In genomic region chr2:119113121-119113925, GRCm38 (mm10) we compare ENCODE assay signal across 8 mouse cellular contexts. TPM values are rescaled to one million over a fixed set of nuclear protein-coding genes. Genes with fewer than 3 reads are reported as not detected.
DNase-seq lines count a peak whose midpoint lies in the region; ATAC-seq lines count a peak whose summit lies in the region.

No protein-coding gene starts in this region.

- H3K27ac ChIP-seq in heart, embryonic 13.5 days (replicated peaks), result peak overlapping the region; percentile 93
- no peak overlapping the region for H3K27ac ChIP-seq in forebrain, embryonic 14.5 days (ENCODE audit: low read depth, low read length)
- peak overlapping the region; percentile 92 for H3K27ac ChIP-seq in liver, embryonic 15.5 days (replicated peaks)

- DNase-seq in heart, postnatal 36 days, result no peak
- peak; percentile 51 for DNase-seq in ES-CJ7 (ENCODE audit: low read depth, low spot score)
- no peak for DNase-seq in forebrain, embryonic 14.5 days (ENCODE audit: low spot score)
- DNase-seq in retina, embryonic 14.5 days (ENCODE audit: low spot score), result no peak
- DNase-seq in ovary, postnatal 10 days (ENCODE audit: low spot score), result no peak
- no peak for DNase-seq in urinary bladder, postnatal 25 days (ENCODE audit: low spot score)

- peaks cover 17% of the 10 kb centered on the region for H3K4me1 ChIP-seq in heart, embryonic 13.5 days
- H3K4me1 ChIP-seq in forebrain, embryonic 14.5 days (ENCODE audit: control insufficient read depth, insufficient read depth, low read length), result no peaks in the 10 kb centered on the region
- peaks cover 31% of the 10 kb centered on the region for H3K4me1 ChIP-seq in liver, embryonic 15.5 days (replicated peaks)

- no peak for ATAC-seq in heart, embryonic 13.5 days (ENCODE audit: extremely low read depth, insufficient number of reproducible peaks, low FRiP score, low TSS enrichment)
- ATAC-seq in forebrain, embryonic 14.5 days, result peak; percentile 6; the same call in 1 of the 2 replicates
- ATAC-seq in liver, embryonic 15.5 days (ENCODE audit: insufficient read depth), result peak; percentile 12; the same call in 1 of the 2 replicates

- H3K27me3 ChIP-seq in heart, embryonic 13.5 days (replicated peaks), result no peaks in the 10 kb centered on the region
- no peaks in the 10 kb centered on the region for H3K27me3 ChIP-seq in forebrain, embryonic 14.5 days (replicated peaks; ENCODE audit: control insufficient read depth, insufficient read depth, low read length)
- H3K27me3 ChIP-seq in liver, embryonic 15.5 days, result no peaks in the 10 kb centered on the region

- peak overlapping the region; percentile 83 for H3K4me3 ChIP-seq in heart, embryonic 13.5 days
- peak overlapping the region; percentile 65 for H3K4me3 ChIP-seq in forebrain, embryonic 14.5 days (ENCODE audit: low read depth, low read length)
- peak overlapping the region; percentile 93 for H3K4me3 ChIP-seq in liver, embryonic 15.5 days (replicated peaks)

- peaks cover 30% of the 10 kb centered on the region for H3K36me3 ChIP-seq in heart, embryonic 13.5 days
- H3K36me3 ChIP-seq in forebrain, embryonic 14.5 days (ENCODE audit: control insufficient read depth, insufficient read depth, low read length), result peaks cover 6% of the 10 kb centered on the region
- peaks cover 51% of the 10 kb centered on the region for H3K36me3 ChIP-seq in liver, embryonic 15.5 days (replicated peaks)

- intact Hi-C loops in heart, postnatal 36 days (cut with DNase I), result loop anchor here (2.0 kb wide), 1 partner anchor 75 kb away; no protein-coding TSS in a partner anchor

- peak overlapping the region; percentile 98 for H3K4me2 ChIP-seq in heart, embryonic 13.5 days
- H3K4me2 ChIP-seq in forebrain, embryonic 14.5 days (ENCODE audit: low read length), result peak overlapping the region; percentile 92
- peak overlapping the region; percentile 83 for H3K4me2 ChIP-seq in liver, embryonic 15.5 days

- 11% methylated on average over 20 of the region's 20 CpGs for WGBS in heart, embryonic 13.5 days
- WGBS in forebrain, embryonic 14.5 days, result 13% methylated on average over 20 of the region's 20 CpGs
- WGBS in liver, embryonic 15.5 days (ENCODE audit: insufficient replicate concordance), result 6% methylated on average over 20 of the region's 20 CpGs

- no peaks in the 10 kb centered on the region for H3K9me3 ChIP-seq in heart, embryonic 13.5 days
- H3K9me3 ChIP-seq in forebrain, embryonic 14.5 days (replicated peaks; ENCODE audit: control insufficient read depth, low read length), result no peaks in the 10 kb centered on the region
- no peaks in the 10 kb centered on the region for H3K9me3 ChIP-seq in liver, embryonic 15.5 days (replicated peaks)

- H3K9ac ChIP-seq in heart, embryonic 13.5 days, result peak overlapping the region; percentile 86
- peak overlapping the region; percentile 66 for H3K9ac ChIP-seq in forebrain, embryonic 14.5 days (ENCODE audit: low read length)
- peak overlapping the region; percentile 86 for H3K9ac ChIP-seq in liver, embryonic 15.5 days

RNA-seq across cellular contexts. Expression of gene Rad51, which starts 0.7 kb away (rescaled TPM):
- polyA plus RNA-seq in heart, embryonic 13.5 days (2015; fragmentation: Nextera tagmentation; extraction: Ambion mirVana), result 30.7 and 31.1 TPM in 2 replicates
- total RNA-seq in heart, postnatal 36 days (2021), result 1 to 10 TPM in 1 of 2 experiments, under 1 TPM in 1; 0.54 to 1.7 TPM
- 20.9 and 29.9 TPM in 2 replicates for polyA plus RNA-seq in forebrain, embryonic 14.5 days (2014; fragmentation: Nextera tagmentation; extraction: Ambion mirVana)
- polyA plus RNA-seq in liver, embryonic 15.5 days (2015; fragmentation: Nextera tagmentation; extraction: Ambion mirVana), result 30.4 and 36.9 TPM in 2 replicates

RNA-seq across cellular contexts. Expression of gene Rmdn3, which starts 43.5 kb away (rescaled TPM):
- polyA plus RNA-seq in heart, embryonic 13.5 days (2015; fragmentation: Nextera tagmentation; extraction: Ambion mirVana), result 23.3 and 26.6 TPM in 2 replicates
- 10 to 100 TPM; 14.3 to 19.9 TPM for total RNA-seq in heart, postnatal 36 days (2021)
- 43.5 and 53.7 TPM in 2 replicates for polyA plus RNA-seq in forebrain, embryonic 14.5 days (2014; fragmentation: Nextera tagmentation; extraction: Ambion mirVana)
- 45.0 and 50.7 TPM in 2 replicates for polyA plus RNA-seq in liver, embryonic 15.5 days (2015; fragmentation: Nextera tagmentation; extraction: Ambion mirVana)

RNA-seq across cellular contexts. Expression of gene Gchfr, which starts 54.2 kb away (rescaled TPM):
- 5.3 and 7.9 TPM in 2 replicates for polyA plus RNA-seq in heart, embryonic 13.5 days (2015; fragmentation: Nextera tagmentation; extraction: Ambion mirVana)
- total RNA-seq in heart, postnatal 36 days (2021), result 1 to 10 TPM; 4.3 to 6.5 TPM
- polyA plus RNA-seq in forebrain, embryonic 14.5 days (2014; fragmentation: Nextera tagmentation; extraction: Ambion mirVana), result 1.7 and 2.5 TPM in 2 replicates
- 81.3 and 102 TPM in 2 replicates for polyA plus RNA-seq in liver, embryonic 15.5 days (2015; fragmentation: Nextera tagmentation; extraction: Ambion mirVana)
